Mouse (Mus musculus): ENCODE measurements around the gene Col23a1. TPM values are rescaled to one million over a fixed set of nuclear protein-coding genes. Genes with fewer than 3 reads are reported as not detected.
"Not testable (repeated sequence)": the region's sequence is repeated elsewhere in the genome, so short reads cannot be mapped to it uniquely, and the experiment has no call there.

The Col23a1 gene
- polyA plus RNA-seq, 1 experiment = 4.4 TPM

- no peaks in the 10 kb centered on the region for H3K27me3 ChIP-seq (ENCODE audit: control insufficient read depth, insufficient read depth, low read length)
- H3K4me3 ChIP-seq (ENCODE audit: low read depth, low read length) = no peak overlapping the region
- H3K27ac ChIP-seq (ENCODE audit: insufficient read depth, low read depth, low read length) = no peak overlapping the region
- WGBS = 67% methylated on average over 5 of the region's 5 CpGs
- no peaks in the 10 kb centered on the region for H3K4me1 ChIP-seq (ENCODE audit: control insufficient read depth, insufficient read depth, insufficient read length, low read length)
- H3K36me3 ChIP-seq (ENCODE audit: control insufficient read depth, insufficient read depth, low read length) = no peaks in the 10 kb centered on the region
- no peak for TF ChIP-seq CTCF (IDR thresholded peaks at IDR 0.05; ENCODE audit: extremely low read depth, insufficient read length, insufficient replicate concordance, low read depth, low read length)
- no peak for TF ChIP-seq POLR2A (IDR thresholded peaks at IDR 0.05; ENCODE audit: low read depth, low read length)
Observed at GRCm38 (mm10) chr11:51353746-51354145, 64.0 kb downstream of the Col23a1 start.

DNA sequence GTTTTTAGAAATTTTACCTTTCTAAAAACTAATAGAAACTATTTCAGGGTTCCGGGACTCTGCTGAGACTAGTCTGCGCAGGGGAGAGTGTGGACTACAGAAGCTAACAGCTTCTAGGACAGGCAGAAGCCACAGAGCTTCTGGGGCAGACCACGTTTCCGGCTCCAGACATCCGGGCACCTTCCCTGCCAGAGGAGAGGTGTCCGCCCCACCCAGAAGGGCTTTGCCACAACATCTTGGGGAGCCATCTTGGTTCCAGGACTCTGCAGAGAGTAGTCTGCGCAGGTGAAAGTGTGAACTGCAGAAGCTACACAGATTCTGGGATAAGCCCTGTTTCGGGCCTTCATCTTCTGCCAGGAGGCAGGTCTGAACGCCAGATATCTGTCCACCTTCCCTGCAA, 69.3 kb downstream of the Col23a1 start:
- H3K4me1 ChIP-seq (ENCODE audit: control insufficient read depth, insufficient read depth, insufficient read length, low read length); H3K27me3 ChIP-seq (ENCODE audit: control insufficient read depth, insufficient read depth, low read length); H3K36me3 ChIP-seq (ENCODE audit: control insufficient read depth, insufficient read depth, low read length); H3K4me3 ChIP-seq (ENCODE audit: low read depth, low read length); H3K27ac ChIP-seq (ENCODE audit: insufficient read depth, low read depth, low read length): not testable (repeated sequence)
- 93% methylated on average over 9 of the region's 9 CpGs for WGBS

DNA sequence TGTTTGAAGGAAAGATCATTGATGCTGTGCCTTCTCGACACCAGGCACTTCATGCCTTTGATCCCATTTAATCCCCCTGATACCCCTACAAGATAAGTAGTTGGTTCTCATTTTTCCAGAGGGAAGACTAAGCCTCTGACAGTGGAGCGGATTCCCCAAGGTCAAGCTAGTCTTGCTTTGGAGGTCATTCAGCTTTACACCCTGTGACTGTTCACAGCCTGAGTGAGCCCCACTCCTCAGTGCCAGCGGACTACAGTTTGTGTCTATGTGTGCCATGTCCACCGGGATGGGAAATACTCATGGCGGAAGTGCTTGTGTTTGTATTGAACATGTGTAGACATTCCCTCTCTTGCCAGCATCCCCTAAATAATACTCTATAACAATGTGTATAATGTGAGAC, 74.6 kb downstream of the Col23a1 start:
- TF ChIP-seq CTCF (IDR thresholded peaks at IDR 0.05; ENCODE audit: extremely low read depth, insufficient read length, insufficient replicate concordance, low read depth, low read length) = no peak
- no peak for TF ChIP-seq POLR2A (IDR thresholded peaks at IDR 0.05; ENCODE audit: low read depth, low read length)
- H3K4me3 ChIP-seq (ENCODE audit: low read depth, low read length) = no peak overlapping the region
- WGBS = 80% methylated on average over 5 of the region's 5 CpGs
- no peaks in the 10 kb centered on the region for H3K27me3 ChIP-seq (ENCODE audit: control insufficient read depth, insufficient read depth, low read length)
- no peaks in the 10 kb centered on the region for H3K4me1 ChIP-seq (ENCODE audit: control insufficient read depth, insufficient read depth, insufficient read length, low read length)
- no peak overlapping the region for H3K27ac ChIP-seq (ENCODE audit: insufficient read depth, low read depth, low read length)
- no peaks in the 10 kb centered on the region for H3K36me3 ChIP-seq (ENCODE audit: control insufficient read depth, insufficient read depth, low read length)

DNA sequence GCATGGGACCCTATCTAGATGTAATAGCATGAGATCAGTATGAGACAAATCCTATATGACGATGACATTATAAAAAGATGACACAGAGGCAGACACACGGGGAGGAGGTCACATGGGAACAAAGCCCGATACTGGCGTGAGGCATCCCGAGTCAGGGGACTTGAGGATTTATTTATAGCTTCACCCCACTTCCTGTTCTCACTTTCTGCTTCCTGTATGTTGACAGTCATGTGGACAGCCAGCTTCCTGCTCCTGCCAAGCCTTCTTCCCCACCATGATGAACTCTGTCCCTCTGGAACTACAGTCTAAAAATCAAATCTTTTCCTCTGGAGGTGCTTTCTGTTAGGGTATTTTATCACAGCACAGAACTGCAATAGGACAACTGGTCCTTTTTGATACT, 77.6 kb downstream of the Col23a1 start:
- no peaks in the 10 kb centered on the region for H3K4me1 ChIP-seq (ENCODE audit: control insufficient read depth, insufficient read depth, insufficient read length, low read length)
- H3K27ac ChIP-seq (ENCODE audit: insufficient read depth, low read depth, low read length) = no peak overlapping the region
- no peaks in the 10 kb centered on the region for H3K36me3 ChIP-seq (ENCODE audit: control insufficient read depth, insufficient read depth, low read length)
- H3K4me3 ChIP-seq (ENCODE audit: low read depth, low read length) = no peak overlapping the region
- no peak for TF ChIP-seq POLR2A (IDR thresholded peaks at IDR 0.05; ENCODE audit: low read depth, low read length)
- no peak for TF ChIP-seq CTCF (IDR thresholded peaks at IDR 0.05; ENCODE audit: extremely low read depth, insufficient read length, insufficient replicate concordance, low read depth, low read length)
- no peaks in the 10 kb centered on the region for H3K27me3 ChIP-seq (ENCODE audit: control insufficient read depth, insufficient read depth, low read length)
- WGBS = 71% methylated on average over 5 of the region's 5 CpGs

GRCm38 (mm10) chr11:51370273-51370672, 80.6 kb downstream of the Col23a1 start:
- no peak overlapping the region for H3K4me3 ChIP-seq (ENCODE audit: low read depth, low read length)
- H3K36me3 ChIP-seq (ENCODE audit: control insufficient read depth, insufficient read depth, low read length) = no peaks in the 10 kb centered on the region
- H3K27ac ChIP-seq (ENCODE audit: insufficient read depth, low read depth, low read length) = no peak overlapping the region; the same call in 1 of the 2 replicates
- no peaks in the 10 kb centered on the region for H3K27me3 ChIP-seq (ENCODE audit: control insufficient read depth, insufficient read depth, low read length)
- WGBS = 59% methylated on average over 4 of the region's 4 CpGs
- no peaks in the 10 kb centered on the region for H3K4me1 ChIP-seq (ENCODE audit: control insufficient read depth, insufficient read depth, insufficient read length, low read length)
- TF ChIP-seq CTCF (IDR thresholded peaks at IDR 0.05; ENCODE audit: extremely low read depth, insufficient read length, insufficient replicate concordance, low read depth, low read length) (no peak), POLR2A (IDR thresholded peaks at IDR 0.05; ENCODE audit: low read depth, low read length) (no peak)

- no peak for TF ChIP-seq CTCF (IDR thresholded peaks at IDR 0.05; ENCODE audit: extremely low read depth, insufficient read length, insufficient replicate concordance, low read depth, low read length)
- TF ChIP-seq POLR2A (IDR thresholded peaks at IDR 0.05; ENCODE audit: low read depth, low read length) = no peak
- no peaks in the 10 kb centered on the region for H3K36me3 ChIP-seq (ENCODE audit: control insufficient read depth, insufficient read depth, low read length)
- no peaks in the 10 kb centered on the region for H3K4me1 ChIP-seq (ENCODE audit: control insufficient read depth, insufficient read depth, insufficient read length, low read length)
- no peak overlapping the region for H3K4me3 ChIP-seq (ENCODE audit: low read depth, low read length)
- H3K27me3 ChIP-seq (ENCODE audit: control insufficient read depth, insufficient read depth, low read length) = no peaks in the 10 kb centered on the region
- H3K27ac ChIP-seq (ENCODE audit: insufficient read depth, low read depth, low read length) = no peak overlapping the region
- WGBS = 54% methylated on average over 4 of the region's 4 CpGs
Observed at GRCm38 (mm10) chr11:51371321-51371720, 81.6 kb downstream of the Col23a1 start.

GRCm38 (mm10) chr11:51371926-51372325, 82.2 kb downstream of the Col23a1 start:
- Histone ChIP-seq H3K27ac (ENCODE audit: insufficient read depth, low read depth, low read length) (no peak overlapping the region), H3K4me3 (ENCODE audit: low read depth, low read length) (no peak overlapping the region), H3K27me3 (ENCODE audit: control insufficient read depth, insufficient read depth, low read length) (no peaks in the 10 kb centered on the region), H3K4me1 (ENCODE audit: control insufficient read depth, insufficient read depth, insufficient read length, low read length) (no peaks in the 10 kb centered on the region), H3K36me3 (ENCODE audit: control insufficient read depth, insufficient read depth, low read length) (no peaks in the 10 kb centered on the region)
- TF ChIP-seq CTCF (IDR thresholded peaks at IDR 0.05; ENCODE audit: extremely low read depth, insufficient read length, insufficient replicate concordance, low read depth, low read length) = no peak
- no peak for TF ChIP-seq POLR2A (IDR thresholded peaks at IDR 0.05; ENCODE audit: low read depth, low read length)
- WGBS = 77% methylated on average over 1 of the region's 1 CpGs

- Histone ChIP-seq H3K4me3 (ENCODE audit: low read depth, low read length) (no peak overlapping the region), H3K4me1 (ENCODE audit: control insufficient read depth, insufficient read depth, insufficient read length, low read length) (no peaks in the 10 kb centered on the region), H3K27me3 (ENCODE audit: control insufficient read depth, insufficient read depth, low read length) (no peaks in the 10 kb centered on the region), H3K36me3 (ENCODE audit: control insufficient read depth, insufficient read depth, low read length) (no peaks in the 10 kb centered on the region), H3K27ac (ENCODE audit: insufficient read depth, low read depth, low read length) (no peak overlapping the region)
- 59% methylated on average over 5 of the region's 5 CpGs for WGBS
- TF ChIP-seq CTCF (IDR thresholded peaks at IDR 0.05; ENCODE audit: extremely low read depth, insufficient read length, insufficient replicate concordance, low read depth, low read length) (no peak), POLR2A (IDR thresholded peaks at IDR 0.05; ENCODE audit: low read depth, low read length) (no peak)
Observed at GRCm38 (mm10) chr11:51377199-51377598, 87.5 kb downstream of the Col23a1 start.
